Mouse (Mus musculus): ENCODE measurements around the gene Rcc1.
"Not testable (repeated sequence)": the region's sequence is repeated elsewhere in the genome, so short reads cannot be mapped to it uniquely, and the experiment has no call there.

Rcc1 gene

DNA sequence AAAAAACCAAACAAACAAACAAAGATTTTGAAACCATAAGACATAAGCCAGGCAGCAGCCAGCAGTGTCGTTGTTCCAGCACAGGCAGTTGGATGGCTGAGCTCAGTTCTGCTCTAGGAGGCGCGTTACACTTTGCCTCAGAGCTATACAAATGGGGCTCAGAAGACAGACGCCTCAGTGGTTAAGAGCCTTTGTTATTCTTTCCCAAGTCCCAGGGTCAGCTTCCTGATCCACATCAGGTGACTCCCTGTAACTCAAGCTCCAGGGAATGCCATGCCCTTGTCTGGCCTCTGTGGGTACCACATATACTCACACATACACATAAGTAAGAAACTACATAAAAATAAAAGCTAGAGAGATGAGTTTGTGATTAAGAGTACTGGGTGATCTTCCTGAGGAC is 62.3 kb downstream of the Rcc1 start:
- in situ Hi-C loops (cut with MboI, MseI): no loop called here

DNA sequence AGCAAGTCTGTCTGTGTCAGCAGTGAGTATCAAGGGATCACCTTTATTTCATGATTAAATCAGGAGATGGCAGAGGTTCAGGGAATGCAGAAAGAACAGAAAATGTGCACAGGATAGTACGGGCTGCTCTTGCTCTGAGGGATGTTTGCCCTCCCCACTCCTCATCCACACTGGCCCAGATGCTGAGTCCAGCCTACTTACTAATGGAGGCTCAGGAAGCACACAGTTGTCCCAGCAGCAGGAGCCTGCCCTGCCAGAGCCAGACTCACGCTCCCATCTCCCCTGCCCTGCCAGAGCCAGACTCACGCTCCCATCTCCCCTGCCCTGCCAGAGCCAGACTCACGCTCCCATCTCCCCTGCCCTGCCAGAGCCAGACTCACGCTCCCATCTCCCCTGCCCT is 64.6 kb downstream of the Rcc1 start:
- in situ Hi-C loops (cut with MboI, MseI): not testable (repeated sequence)

Data from T-helper 1 cell (primary cell).